Mouse (Mus musculus) hindbrain, embryonic 16.5 days (tissue): ENCODE measurements around the gene Natd1. TPM values are rescaled to one million over a fixed set of nuclear protein-coding genes. Genes with fewer than 3 reads are reported as not detected.
A peak's percentile ranks its signal among the peaks of the same experiment; 100 is the strongest.
"Not testable (repeated sequence)": the region's sequence is repeated elsewhere in the genome, so short reads cannot be mapped to it uniquely, and the experiment has no call there.

Experiments
- ATAC-seq: fragments of 200-750 bp; cut with Nextera tagmentation; 2 replicates; pipeline ENCODE4 v1.8.0; 2017; ENCODE audit warnings: moderate TSS enrichment, moderate library complexity
- H3K27ac ChIP-seq: fragments of 300-500 bp; sonication (generic); 2 replicates; pipeline ENCODE4 v1.5.1; 2014; ENCODE audit warnings: low read depth, mild to moderate bottlenecking, control low read depth, low read length, moderate library complexity
- H3K27me3 ChIP-seq: fragments of 300-500 bp; sonication (generic); replicated peaks from 2 replicates; pipeline ENCODE4 v1.6.1; 2014; ENCODE audit warnings: low read length; ENCODE audit not compliant: control insufficient read depth, insufficient read depth
- H3K36me3 ChIP-seq: fragments of 300-500 bp; sonication (generic); 2 replicates; pipeline ENCODE4 v1.6.1; 2014; ENCODE audit warnings: mild to moderate bottlenecking, low read length, moderate library complexity, mixed read lengths; ENCODE audit not compliant: control insufficient read depth, insufficient read depth
- H3K4me1 ChIP-seq: fragments of 300-500 bp; sonication (generic); 2 replicates; pipeline ENCODE4 v1.6.1; 2014; ENCODE audit warnings: low read depth, low read length; ENCODE audit not compliant: control insufficient read depth, insufficient read depth
- H3K4me2 ChIP-seq: fragments of 300-500 bp; sonication (generic); 2 replicates; pipeline ENCODE4 v1.6.1; 2014; ENCODE audit warnings: mild to moderate bottlenecking, low read length, control low read depth, moderate library complexity
- H3K4me3 ChIP-seq: fragments of 300-500 bp; sonication (generic); 2 replicates; pipeline ENCODE4 v1.5.1; 2014; ENCODE audit warnings: mild to moderate bottlenecking, low read length, control low read depth, moderate library complexity
- H3K9ac ChIP-seq: fragments of 300-500 bp; sonication (generic); 2 replicates; pipeline ENCODE4 v1.6.1; 2014; ENCODE audit warnings: low read depth, mild to moderate bottlenecking, control low read depth, low read length, moderate library complexity
- H3K9me3 ChIP-seq: fragments of 300-500 bp; sonication (generic); 2 replicates; pipeline ENCODE4 v1.6.1; 2014; ENCODE audit warnings: mild to moderate bottlenecking, low read length, moderate library complexity; ENCODE audit not compliant: control insufficient read depth
- WGBS: fragments of 180-500 bp; shearing (Covaris S2); extraction: QIAGEN DNeasy Blood & Tissue Kit; methylation state at CpG from one replicate; pipeline ENCODE4 v1.1.7; 2014; 5-methylcytosine and 5-hydroxymethylcytosine counted together
- polyA plus RNA-seq: library from polyadenylated mRNA; unstranded; fragments of >200 nt; fragmentation: Nextera tagmentation; extraction: Ambion mirVana; gene quantifications from 2 replicates; pipeline ENCODE4 v1.2.1, GENCODE M21; 2015

The Natd1 gene
- polyA plus RNA-seq, 1 experiment from 2014 or later = 24.5 TPM

GRCm38 (mm10) chr11:60882386-60882785 lies 32.2 kb downstream of the Natd1 start:
- Histone ChIP-seq H3K27ac (no peak overlapping the region), H3K4me1 (peaks cover 4% of the 10 kb centered on the region), H3K9me3 (no peaks in the 10 kb centered on the region), H3K9ac (no peak overlapping the region), H3K27me3 (no peaks in the 10 kb centered on the region), H3K36me3 (no peaks in the 10 kb centered on the region), H3K4me2 (no peak overlapping the region), H3K4me3 (no peak overlapping the region)
- WGBS = 81% methylated on average over 3 of the region's 3 CpGs
- no peak for ATAC-seq

GRCm38 (mm10) chr11:60880559-60880958 lies 34.0 kb downstream of the Natd1 start:
- H3K27ac ChIP-seq = no peak overlapping the region
- H3K9ac ChIP-seq = no peak overlapping the region
- H3K27me3 ChIP-seq = no peaks in the 10 kb centered on the region
- ATAC-seq = no peak
- H3K4me1 ChIP-seq = peaks cover 13% of the 10 kb centered on the region
- no peak overlapping the region for H3K4me3 ChIP-seq
- H3K9me3 ChIP-seq = no peaks in the 10 kb centered on the region
- no peak overlapping the region for H3K4me2 ChIP-seq
- WGBS = 94% methylated on average over 4 of the region's 4 CpGs
- H3K36me3 ChIP-seq = no peaks in the 10 kb centered on the region

GRCm38 (mm10) chr11:60879423-60879822 lies 35.1 kb downstream of the Natd1 start:
- no peak for ATAC-seq
- Histone ChIP-seq H3K4me3 (peak overlapping the region; percentile 99), H3K4me1 (peaks cover 14% of the 10 kb centered on the region), H3K27ac (peak overlapping the region; percentile 88), H3K27me3 (no peaks in the 10 kb centered on the region), H3K4me2 (peak overlapping the region; percentile 80), H3K36me3 (no peaks in the 10 kb centered on the region), H3K9me3 (no peaks in the 10 kb centered on the region), H3K9ac (peak overlapping the region; percentile 73)
- 2% methylated on average over 11 of the region's 11 CpGs for WGBS

- ATAC-seq = peak; percentile 100
- Histone ChIP-seq H3K4me3 (peak within 1 kb of the TSS; percentile 99), H3K27ac (peak within 1 kb of the TSS; percentile 93), H3K27me3 (no peaks in the 10 kb centered on the region), H3K9me3 (no peaks in the 10 kb centered on the region), H3K36me3 (no peaks in the 10 kb centered on the region), H3K4me2 (peak within 1 kb of the TSS; percentile 80), H3K4me1 (peaks cover 16% of the 10 kb centered on the region), H3K9ac (peak within 1 kb of the TSS; percentile 96)
- WGBS = 0% methylated on average over 57 of the region's 62 CpGs
These were observed 35.8 kb downstream of the Natd1 start, which contains the start of gene Tmem11 for GRCm38 (mm10) chr11:60878675-60879294. Tmem11 (minus strand) TSS chr11:60879272.

GRCm38 (mm10) chr11:60878056-60878612 lies 36.4 kb downstream of the Natd1 start:
- Histone ChIP-seq H3K27ac (peak overlapping the region; percentile 93), H3K27me3 (no peaks in the 10 kb centered on the region), H3K9ac (peak overlapping the region; percentile 96), H3K36me3 (no peaks in the 10 kb centered on the region), H3K4me2 (peak overlapping the region; percentile 78), H3K4me1 (peaks cover 16% of the 10 kb centered on the region), H3K4me3 (peak overlapping the region; percentile 99), H3K9me3 (no peaks in the 10 kb centered on the region)
- WGBS = under 1% methylated on average over 42 of the region's 52 CpGs
- peak; percentile 77 for ATAC-seq

- H3K36me3 ChIP-seq = no peaks in the 10 kb centered on the region
- WGBS = 94% methylated on average over 6 of the region's 6 CpGs
- no peak for ATAC-seq
- H3K4me2 ChIP-seq = no peak overlapping the region
- H3K9ac ChIP-seq = no peak overlapping the region
- H3K4me3 ChIP-seq = no peak overlapping the region
- H3K9me3 ChIP-seq = no peaks in the 10 kb centered on the region
- no peak overlapping the region for H3K27ac ChIP-seq
- H3K4me1 ChIP-seq = peaks cover 16% of the 10 kb centered on the region
- H3K27me3 ChIP-seq = no peaks in the 10 kb centered on the region
These were observed 41.4 kb downstream of the Natd1 start for GRCm38 (mm10) chr11:60873101-60873500.

- H3K4me3 ChIP-seq = no peak overlapping the region
- H3K36me3 ChIP-seq = no peaks in the 10 kb centered on the region
- peaks cover 3% of the 10 kb centered on the region; the same call in 1 of the 2 replicates for H3K4me1 ChIP-seq
- H3K9ac ChIP-seq = no peak overlapping the region
- H3K4me2 ChIP-seq = no peak overlapping the region
- H3K27me3 ChIP-seq = no peaks in the 10 kb centered on the region
- ATAC-seq = no peak
- WGBS = 87% methylated on average over 4 of the region's 4 CpGs
- H3K27ac ChIP-seq = no peak overlapping the region
- H3K9me3 ChIP-seq = no peaks in the 10 kb centered on the region
These were observed 43.1 kb downstream of the Natd1 start for GRCm38 (mm10) chr11:60871409-60871808.

GRCm38 (mm10) chr11:60869471-60869870 lies 45.1 kb downstream of the Natd1 start:
- WGBS = 98% methylated on average over 6 of the region's 6 CpGs

GRCm38 (mm10) chr11:60867904-60868303 lies 46.6 kb downstream of the Natd1 start:
- 46% methylated on average over 8 of the region's 8 CpGs for WGBS
- H3K36me3 ChIP-seq = peaks cover 15% of the 10 kb centered on the region
- H3K4me2 ChIP-seq = no peak overlapping the region
- no peak overlapping the region for H3K27ac ChIP-seq
- H3K4me1 ChIP-seq = no peaks in the 10 kb centered on the region; the same call in 1 of the 2 replicates
- no peak overlapping the region for H3K9ac ChIP-seq
- no peak overlapping the region for H3K4me3 ChIP-seq
- ATAC-seq = peak; percentile 40; the same call in 1 of the 2 replicates
- H3K9me3 ChIP-seq = no peaks in the 10 kb centered on the region
- no peaks in the 10 kb centered on the region for H3K27me3 ChIP-seq

More at GRCm38 (mm10) chr11:60869471-60869870, 45.1 kb downstream of the Natd1 start:
- not testable (repeated sequence) for H3K27ac ChIP-seq, H3K4me1 ChIP-seq, ATAC-seq, H3K9me3 ChIP-seq, H3K36me3 ChIP-seq, H3K9ac ChIP-seq, H3K4me3 ChIP-seq, H3K27me3 ChIP-seq, H3K4me2 ChIP-seq
